Mouse (Mus musculus) myocyte (in vitro differentiated cells): ENCODE data around the gene Rangap1.

Experiments
- CEBPB ChIP-seq: IDR thresholded peaks from 2 replicates; pipeline ENCODE4 v1.6.1; 2011; ENCODE audit warnings: mild to moderate bottlenecking, moderate library complexity; ENCODE audit not compliant: poor library complexity, insufficient read depth, severe bottlenecking
- E2F4 ChIP-seq: IDR thresholded peaks from one replicate; pipeline ENCODE4 v1.6.1; 2011; ENCODE audit warnings: mild to moderate bottlenecking, control low read depth, moderate library complexity; ENCODE audit not compliant: insufficient read depth
- MAX ChIP-seq: IDR thresholded peaks from one replicate; pipeline ENCODE4 v1.6.1; 2011; ENCODE audit warnings: low read depth, mild to moderate bottlenecking, control low read depth
- MYOD1 ChIP-seq, 3 experiments: IDR thresholded peaks; one replicate each; pipeline ENCODE4 v1.6.1; 2011; ENCODE audit warnings: control low read depth in 2 of 3, low read depth in 2 of 3, mild to moderate bottlenecking in 2 of 3, moderate library complexity in 1 of 3; ENCODE audit not compliant: insufficient read length in 2 of 3, control insufficient read depth in 1 of 3
- MYOG ChIP-seq, 3 experiments: IDR thresholded peaks; one replicate each; pipeline ENCODE4 v1.6.1; 2011; ENCODE audit warnings: control low read depth in 2 of 3, low read depth in 2 of 3, mild to moderate bottlenecking in 2 of 3; ENCODE audit not compliant: insufficient read length in 2 of 3, control insufficient read depth in 1 of 3, insufficient read depth in 1 of 3
- POLR2A ChIP-seq: IDR thresholded peaks from one replicate; pipeline ENCODE4 v1.6.1; 2011; ENCODE audit warnings: low read depth, mild to moderate bottlenecking, control low read depth, moderate library complexity; ENCODE audit not compliant: insufficient read length
- POLR2AphosphoS2 ChIP-seq: IDR thresholded peaks from one replicate; pipeline ENCODE4 v1.6.1; 2011; ENCODE audit warnings: low read depth, control low read depth; ENCODE audit not compliant: insufficient read length
- SRF ChIP-seq: IDR thresholded peaks from one replicate; pipeline ENCODE4 v1.6.1; 2011; ENCODE audit warnings: low read depth; ENCODE audit not compliant: control insufficient read depth, insufficient read length
- TCF12 ChIP-seq: IDR thresholded peaks from one replicate; pipeline ENCODE4 v1.6.1; 2011; ENCODE audit warnings: mild to moderate bottlenecking, control low read depth; ENCODE audit not compliant: poor library complexity, insufficient read depth, severe bottlenecking
- TCF3 ChIP-seq: IDR thresholded peaks from one replicate; pipeline ENCODE4 v1.6.1; 2011; ENCODE audit warnings: low read depth, control low read depth; ENCODE audit not compliant: insufficient read length
- USF1 ChIP-seq: IDR thresholded peaks from one replicate; pipeline ENCODE4 v1.6.1; 2011; ENCODE audit warnings: low read depth, mild to moderate bottlenecking, control low read depth, moderate library complexity

DNA sequence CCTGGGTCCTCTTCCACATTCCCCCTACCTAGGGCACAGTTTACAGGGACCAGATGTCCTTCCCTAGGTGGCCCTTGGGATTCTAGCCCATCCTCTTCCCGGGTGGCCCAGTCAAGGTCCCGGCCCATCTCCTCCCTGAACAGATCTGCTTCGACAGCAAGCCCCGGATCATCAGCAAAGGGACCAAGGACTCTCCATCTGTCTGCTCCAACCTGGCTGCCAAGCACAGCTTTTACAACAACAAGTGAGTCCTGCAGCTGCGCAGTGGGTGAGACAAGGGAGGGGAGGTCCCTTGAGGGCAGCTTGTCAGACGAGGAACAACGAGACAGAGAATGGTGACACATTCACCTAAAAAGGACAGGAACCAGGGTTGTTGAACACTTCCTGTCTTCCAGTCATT lies 36.5 kb upstream of the Rangap1 start:
- TF ChIP-seq SRF (no peak), USF1 (no peak), POLR2AphosphoS2 (no peak), MYOG (IDR thresholded peaks at IDR 0.05; ENCODE audit: control insufficient read depth in 1 of 3, insufficient read depth in 1 of 3, insufficient read length in 2 of 3, low read depth in 2 of 3) (no peak), TCF12 (no peak), POLR2A (no peak), MAX (no peak), MYOD1 (IDR thresholded peaks at IDR 0.05; ENCODE audit: control insufficient read depth in 1 of 3, insufficient read length in 2 of 3, low read depth in 2 of 3) (no peak), E2F4 (no peak), TCF3 (no peak), CEBPB (no peak)
